Mouse (Mus musculus): ENCODE results near the gene Usp4.

DNA sequence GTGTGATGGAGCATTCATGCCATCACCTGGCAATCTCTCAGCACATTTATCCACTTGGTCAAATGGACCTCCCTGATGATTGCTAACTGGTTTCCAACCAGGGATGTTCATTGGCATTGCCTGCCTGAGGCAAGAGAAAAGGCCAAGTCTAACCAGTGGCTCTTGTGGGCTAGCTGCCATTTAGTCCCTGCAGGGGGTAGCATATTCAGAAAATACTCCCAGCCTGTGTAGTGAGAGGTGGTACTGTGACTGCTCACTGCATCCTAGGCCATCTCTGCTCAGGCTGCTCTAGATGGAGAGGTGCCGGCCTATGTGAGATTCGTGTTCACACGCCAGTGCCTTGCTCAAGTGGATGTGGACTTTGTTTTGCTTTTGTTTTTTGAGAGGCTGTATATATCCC, 50.7 kb downstream of the Usp4 start:
- TF ChIP-seq POLR2A (IDR thresholded peaks at IDR 0.05; ENCODE audit: insufficient read length, low read depth) (no peak), USF1 (IDR thresholded peaks at IDR 0.05; ENCODE audit: low read depth) (no peak), POLR2AphosphoS2 (IDR thresholded peaks at IDR 0.05; ENCODE audit: insufficient read length, low read depth) (no peak), MYOG (IDR thresholded peaks at IDR 0.05; ENCODE audit: control insufficient read depth in 1 of 3, insufficient read depth in 1 of 3, insufficient read length in 2 of 3, low read depth in 2 of 3) (no peak), TCF12 (IDR thresholded peaks at IDR 0.05; ENCODE audit: insufficient read depth, poor library complexity, severe bottlenecking) (no peak), REST (IDR thresholded peaks at IDR 0.05; ENCODE audit: insufficient read depth, insufficient read length) (no peak), MAX (IDR thresholded peaks at IDR 0.05; ENCODE audit: low read depth) (no peak), SRF (IDR thresholded peaks at IDR 0.05; ENCODE audit: control insufficient read depth, insufficient read length, low read depth) (no peak), TCF3 (IDR thresholded peaks at IDR 0.05; ENCODE audit: insufficient read length, low read depth) (no peak), MYOD1 (IDR thresholded peaks at IDR 0.05; ENCODE audit: control insufficient read depth in 1 of 3, insufficient read length in 2 of 3, low read depth in 2 of 3) (no peak), E2F4 (IDR thresholded peaks at IDR 0.05; ENCODE audit: insufficient read depth) (no peak), CEBPB (IDR thresholded peaks at IDR 0.05; ENCODE audit: insufficient read depth, poor library complexity, severe bottlenecking) (no peak)

Measured in myocyte (in vitro differentiated cells).